Mouse (Mus musculus): ENCODE data around the gene Pgpep1. TPM values are rescaled to one million over a fixed set of nuclear protein-coding genes. Genes with fewer than 3 reads are reported as not detected.
A peak's percentile ranks its signal among the peaks of the same experiment; 100 is the strongest.

The Pgpep1 gene
- total RNA-seq, 2 experiments from 2014 or later, result 11.1 to 15.9 TPM

DNA sequence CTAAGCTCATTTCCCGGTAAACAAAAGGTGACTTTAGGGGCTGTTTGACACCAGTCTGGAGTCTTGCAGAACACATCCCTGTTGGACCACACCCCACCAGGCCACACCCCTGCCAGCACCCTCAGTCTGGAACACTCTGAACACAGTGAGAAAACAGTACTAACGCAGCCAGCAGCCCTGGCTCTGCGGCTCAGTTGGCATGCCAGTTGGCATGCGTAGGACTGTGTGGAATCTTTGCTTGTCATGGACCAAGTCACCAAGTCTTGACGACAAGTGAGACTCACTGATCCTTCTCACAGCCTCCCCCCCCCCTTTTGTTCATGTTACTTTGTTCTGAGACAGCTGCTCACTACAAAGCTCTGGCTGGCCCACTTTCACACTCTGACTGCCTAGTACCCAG lies 6.9 kb upstream of the Pgpep1 start:
- peak; percentile 68 to 71 for DNase-seq
- intact Hi-C loops (cut with DNase I), result no loop called here

DNA sequence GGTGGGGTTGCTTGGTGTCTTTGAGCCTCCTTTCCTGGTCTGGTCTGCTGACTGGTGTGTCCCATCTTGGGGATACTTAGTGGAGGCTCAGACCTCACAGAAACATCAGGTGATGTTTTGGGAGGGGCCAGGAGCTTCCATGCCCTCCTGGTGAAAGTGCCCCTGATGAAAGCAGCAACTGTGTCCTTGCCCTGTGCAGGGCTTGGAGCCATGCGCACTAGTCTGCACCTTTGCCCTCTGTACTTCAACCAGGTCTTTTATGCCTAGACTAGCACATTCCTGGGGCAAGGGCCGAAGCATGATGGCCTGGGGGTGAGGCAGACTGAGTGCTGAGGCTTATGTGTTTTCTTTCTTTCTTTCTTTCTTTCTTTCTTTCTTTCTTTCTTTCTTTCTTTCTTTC lies 5.4 kb upstream of the Pgpep1 start:
- no peak for DNase-seq
- intact Hi-C loops (cut with DNase I), result no loop called here

GRCm38 (mm10) chr8:70664631-70665030 lies 4.4 kb upstream of the Pgpep1 start:
- DNase-seq, result no peak
- intact Hi-C loops (cut with DNase I), result no loop called here

DNA sequence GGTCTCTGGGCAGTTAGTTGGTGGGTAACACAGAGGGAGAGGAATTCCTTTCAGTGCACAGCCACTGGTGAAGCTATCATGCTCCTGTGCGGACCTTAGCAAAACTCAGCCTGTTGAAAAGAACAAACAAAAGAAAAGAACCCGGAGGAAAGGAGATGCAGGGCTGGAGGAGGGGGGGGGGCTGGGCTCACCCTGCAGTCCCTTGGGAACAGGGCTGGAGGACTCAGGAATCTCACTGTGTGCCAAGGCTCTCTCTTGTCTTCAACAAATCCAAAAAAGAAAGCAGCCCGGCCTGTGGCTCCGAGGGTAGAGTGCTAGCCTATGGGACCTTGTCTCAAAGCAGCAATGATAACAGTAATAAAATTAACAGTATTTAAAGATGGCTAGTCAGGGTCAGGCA lies 3.5 kb upstream of the Pgpep1 start:
- DNase-seq, result no peak
- intact Hi-C loops (cut with DNase I), result no loop called here

DNA sequence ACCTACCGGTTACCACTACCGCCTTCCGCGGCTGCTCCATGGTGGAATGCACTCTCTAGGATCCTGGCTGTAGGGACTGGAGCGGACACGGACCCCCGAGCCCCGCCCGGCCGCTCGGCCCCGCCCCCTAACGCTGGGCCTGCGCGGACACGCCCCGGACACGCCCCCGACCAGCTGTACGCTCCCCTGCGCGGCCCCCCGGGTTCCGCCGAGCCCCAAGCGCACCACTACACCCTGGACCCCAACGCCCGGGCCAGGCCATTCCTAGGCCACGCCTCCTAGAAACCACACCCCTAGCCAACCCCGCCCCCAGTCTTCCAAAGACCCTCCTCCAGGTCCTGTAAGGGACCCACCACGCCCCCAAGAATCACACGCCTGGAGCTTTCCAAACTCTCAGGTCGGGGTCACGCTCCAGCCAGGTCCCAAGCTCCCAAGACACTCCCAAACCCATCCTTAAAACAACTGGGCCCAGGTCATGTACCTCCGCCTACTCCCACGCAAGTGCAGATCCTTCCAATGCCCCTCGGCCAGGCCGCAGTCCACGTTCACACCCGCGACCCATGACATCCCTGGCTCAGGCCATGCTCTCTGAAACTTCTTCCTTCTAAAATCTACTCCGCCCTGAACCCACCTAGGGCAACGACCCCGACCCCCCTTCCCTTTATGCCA lies 450 bp downstream of the Pgpep1 start:
- DNase-seq, result peak; percentile 85 to 87
- intact Hi-C loops (cut with DNase I), result no loop called here

DNA sequence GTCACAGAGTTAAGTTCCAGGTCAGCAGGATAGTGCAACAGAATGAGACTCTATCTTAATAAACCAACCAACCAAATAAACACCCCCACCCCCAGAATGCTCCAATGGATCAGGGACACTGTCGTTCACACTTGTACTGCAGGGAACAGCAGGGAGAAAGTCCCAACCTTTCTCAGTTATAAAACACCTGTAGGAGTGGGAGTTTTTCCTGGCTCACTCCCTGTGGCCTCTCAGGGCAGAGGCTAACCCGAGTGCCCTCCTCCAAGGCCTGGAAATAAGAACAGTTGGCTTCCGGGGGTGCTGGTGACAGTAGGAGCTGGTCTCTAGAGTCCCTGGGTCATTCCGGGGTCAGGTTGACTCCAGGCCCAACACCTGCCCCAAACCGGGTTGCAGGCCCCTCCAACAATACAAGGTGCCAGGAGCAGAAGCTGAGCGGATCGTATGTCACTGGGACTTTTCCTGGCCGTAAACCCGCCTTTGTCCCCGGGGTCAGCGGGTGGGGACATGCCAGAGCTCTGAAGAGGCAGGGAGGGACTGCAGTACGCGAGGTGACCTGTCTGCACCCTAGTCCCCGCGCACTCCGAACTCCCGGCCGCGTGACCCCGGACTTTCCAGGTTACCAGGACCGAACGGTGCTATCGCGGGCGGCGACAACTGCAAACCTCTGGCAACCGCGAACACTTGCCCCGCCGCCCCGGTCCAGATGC lies 1.1 kb downstream of the Pgpep1 start:
- intact Hi-C loops (cut with DNase I), result no loop called here
- DNase-seq, result no peak

DNA sequence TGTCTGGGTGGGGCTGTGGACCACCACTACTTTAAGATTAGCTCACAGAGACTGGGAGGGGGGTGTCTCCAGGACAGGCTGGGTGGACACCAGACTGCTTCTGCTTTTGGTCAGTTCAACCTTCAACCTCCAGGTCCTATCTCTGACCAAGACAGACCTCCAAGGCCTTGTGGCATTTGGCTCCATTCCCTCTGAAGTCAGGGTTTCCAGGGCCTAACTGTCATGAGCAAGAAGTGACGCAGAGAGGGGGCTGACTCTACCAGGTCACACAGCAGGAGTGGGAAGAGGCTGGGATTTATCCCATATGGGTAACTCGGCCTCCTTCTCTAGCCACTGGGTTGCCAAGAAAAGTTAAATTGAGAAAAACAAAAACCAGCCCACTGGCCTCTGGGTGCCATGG lies 2.4 kb downstream of the Pgpep1 start:
- no peak for DNase-seq
- intact Hi-C loops (cut with DNase I), result no loop called here

- intact Hi-C loops (cut with DNase I), result no loop called here
- DNase-seq, result no peak
These were observed 3.0 kb downstream of the Pgpep1 start for GRCm38 (mm10) chr8:70657214-70657613.

DNA sequence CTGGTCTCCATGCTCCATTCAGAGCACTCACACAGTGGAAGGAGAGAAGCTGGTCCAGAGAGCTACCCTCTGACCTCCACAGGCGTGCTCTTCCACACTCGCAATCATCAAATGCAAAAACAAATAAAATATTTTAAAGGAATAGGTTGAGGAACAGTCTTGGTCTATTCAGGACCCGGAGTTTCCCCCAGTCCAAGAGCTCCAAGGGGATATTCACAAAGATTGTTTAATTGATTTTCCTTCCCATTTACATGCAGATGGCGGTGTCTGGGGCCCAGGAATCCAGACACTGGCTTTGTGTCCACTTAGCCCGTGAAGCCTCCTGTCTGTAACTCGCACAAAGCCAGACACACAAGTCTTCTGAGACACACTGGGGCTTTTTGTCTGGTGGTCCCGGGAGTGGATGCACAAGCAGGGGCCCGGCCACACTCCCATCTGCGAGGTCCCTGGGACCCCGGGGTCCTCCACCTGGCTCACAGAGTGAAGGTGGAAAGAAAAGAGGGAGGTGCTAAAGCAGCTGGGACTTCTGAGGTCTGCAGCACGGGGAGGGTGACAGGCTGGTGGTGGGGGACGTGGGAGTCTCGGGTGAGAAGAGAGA lies 3.9 kb downstream of the Pgpep1 start:
- no peak for DNase-seq
- intact Hi-C loops (cut with DNase I), result no loop called here

GRCm38 (mm10) chr8:70655469-70655868 lies 4.7 kb downstream of the Pgpep1 start:
- DNase-seq, result no peak
- intact Hi-C loops (cut with DNase I), result no loop called here

GRCm38 (mm10) chr8:70654121-70654520 lies 6.1 kb downstream of the Pgpep1 start:
- intact Hi-C loops (cut with DNase I), result loop anchor here (5.0 kb wide), 1 partner anchor 37 kb away; the partner anchor contains the start of gene Lrrc25
- DNase-seq, result no peak

- DNase-seq, result peak in 1 of 2 experiments; percentile 55
- intact Hi-C loops (cut with DNase I), result loop anchor here (2.0 to 5.0 kb wide), 2 partner anchors 24 to 36 kb away; partner anchors contain the start of gene Lrrc25
These were observed 7.0 kb downstream of the Pgpep1 start for GRCm38 (mm10) chr8:70653226-70653625.

- intact Hi-C loops (cut with DNase I), result loop anchor here (5.0 kb wide), 1 partner anchor 33 kb away; the partner anchor contains the start of gene Lrrc25
- no peak for DNase-seq
These were observed 9.8 kb downstream of the Pgpep1 start for GRCm38 (mm10) chr8:70650351-70650750.

DNA sequence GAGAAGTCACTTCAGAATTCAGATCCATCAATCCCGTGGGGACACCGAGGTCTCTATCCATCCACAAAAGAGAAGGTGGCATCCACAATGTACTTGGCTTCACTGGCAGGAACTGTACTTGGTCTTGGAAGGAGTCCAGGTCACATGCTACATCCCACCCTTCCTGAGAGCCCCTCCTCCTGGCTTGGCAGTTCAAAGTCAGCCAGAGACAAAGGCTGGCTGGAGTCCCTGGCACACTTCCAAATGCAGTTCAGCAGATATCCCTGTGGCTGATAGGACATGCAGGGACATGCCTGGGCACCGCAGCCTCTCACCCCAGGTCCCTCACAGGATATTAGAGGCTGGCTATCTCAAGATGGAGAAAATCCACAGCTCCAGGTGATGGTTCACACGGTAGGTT lies 10.9 kb downstream of the Pgpep1 start:
- intact Hi-C loops (cut with DNase I), result no loop called here
- DNase-seq, result peak; percentile 51 to 71

- intact Hi-C loops (cut with DNase I), result no loop called here
- DNase-seq, result no peak
These were observed 11.3 kb downstream of the Pgpep1 start for GRCm38 (mm10) chr8:70648921-70649320.

DNA sequence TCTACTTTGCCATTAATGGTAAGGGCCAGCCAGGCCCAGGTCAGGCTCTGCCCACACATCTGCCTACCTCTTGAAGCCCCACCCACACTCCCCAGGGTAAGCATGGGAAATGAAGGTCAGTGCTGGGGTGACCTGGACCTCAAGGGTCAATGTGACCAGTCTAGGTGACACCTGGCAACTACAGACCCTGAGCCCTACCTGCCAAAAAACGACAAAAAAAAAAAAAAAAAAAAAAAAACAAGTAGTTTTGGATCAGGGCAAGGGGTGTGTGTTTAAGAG lies 12.1 kb downstream of the Pgpep1 start:
- intact Hi-C loops (cut with DNase I), result no loop called here

DNA sequence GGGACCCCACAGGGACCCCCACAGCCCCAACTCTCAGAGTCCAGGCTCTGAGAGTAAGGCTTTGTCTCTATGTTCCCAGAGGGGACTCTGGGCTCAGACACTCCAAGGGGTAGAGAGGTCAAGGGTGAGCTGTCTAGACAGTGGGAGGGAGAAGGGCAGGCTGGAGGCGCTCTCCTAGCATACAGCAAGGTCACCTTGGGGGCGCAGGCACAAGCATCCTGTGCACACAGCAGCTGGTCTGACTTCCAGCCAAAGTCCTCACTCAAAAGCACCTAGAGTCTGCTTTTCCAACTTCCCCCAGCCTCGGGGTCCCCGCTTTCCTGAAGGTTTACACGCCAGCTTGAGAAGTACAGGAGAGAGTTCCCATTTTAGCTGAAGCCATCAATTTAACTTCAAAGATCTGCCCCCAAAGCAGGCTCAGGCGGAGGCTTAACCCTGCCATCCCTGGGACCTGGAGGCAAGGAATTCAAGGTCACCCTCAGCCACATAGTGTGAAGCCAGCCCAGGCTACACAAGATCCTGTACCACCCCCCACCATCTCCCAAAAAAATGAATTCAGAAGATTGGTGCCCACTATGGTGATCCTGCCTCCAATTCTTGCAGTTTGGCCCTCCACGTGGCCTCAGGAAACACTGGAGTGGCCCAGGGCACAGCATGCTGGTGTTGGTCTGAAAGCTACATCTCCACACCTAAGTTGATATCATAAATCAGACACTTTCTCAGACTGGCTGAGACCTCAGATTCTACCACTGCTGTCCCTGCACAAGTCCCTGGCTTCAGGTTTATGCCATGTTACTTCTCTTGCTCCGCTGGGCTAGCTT lies 12.6 kb downstream of the Pgpep1 start:
- intact Hi-C loops (cut with DNase I), result no loop called here
- DNase-seq, result no peak

More for the DNA sequence above, 12.1 kb downstream of the Pgpep1 start:
- DNase-seq, result no peak

DNA sequence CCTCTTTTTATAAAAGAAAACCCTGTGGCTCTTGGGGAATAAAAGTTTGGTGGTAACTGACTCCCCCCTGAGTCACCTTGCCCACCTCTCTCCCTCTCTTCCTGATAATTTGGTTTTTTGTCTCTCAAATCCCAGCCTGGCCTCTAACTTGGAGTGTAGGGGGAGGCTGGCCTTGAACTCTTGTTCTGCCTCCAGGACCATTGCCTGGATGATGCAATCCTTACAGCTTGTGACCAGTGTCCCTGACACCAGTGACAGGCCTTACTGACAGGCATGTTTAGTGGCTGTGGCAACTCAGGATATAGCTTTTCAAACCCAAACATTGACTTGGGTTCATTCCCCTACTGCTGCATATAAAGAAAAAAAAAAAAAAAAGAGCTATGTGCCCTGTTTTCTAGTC lies 13.4 kb downstream of the Pgpep1 start:
- intact Hi-C loops (cut with DNase I), result no loop called here
- no peak for DNase-seq

DNA sequence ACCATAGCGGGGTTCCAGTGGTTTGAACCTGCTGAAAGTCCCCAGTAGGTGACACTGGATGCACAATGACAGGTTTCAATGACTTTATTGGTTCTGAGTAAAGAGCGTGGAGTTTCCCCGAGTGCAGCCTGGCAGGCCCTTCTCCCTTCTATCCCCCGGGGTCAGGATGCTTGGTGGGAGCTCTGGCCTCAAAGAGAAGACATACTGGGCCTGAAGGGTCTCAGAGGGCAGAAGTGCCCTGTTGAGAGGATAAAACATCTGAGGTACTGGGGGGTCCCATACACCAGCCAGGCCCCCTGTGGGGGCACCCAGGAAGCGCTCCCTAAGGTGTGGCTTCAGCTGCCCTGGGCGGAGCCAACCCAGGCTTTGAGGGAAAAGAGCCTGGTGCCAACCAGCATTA lies 13.8 kb downstream of the Pgpep1 start:
- DNase-seq, result no peak
- intact Hi-C loops (cut with DNase I), result no loop called here

- no peak for DNase-seq
These were observed 14.5 kb downstream of the Pgpep1 start for GRCm38 (mm10) chr8:70645501-70646224.

More at GRCm38 (mm10) chr8:70645501-70646224, 14.5 kb downstream of the Pgpep1 start:
- intact Hi-C loops (cut with DNase I), result no loop called here
